Mouse (Mus musculus) ES-E14 (cell line): ENCODE measurements around the gene Bid. TPM values are rescaled to one million over a fixed set of nuclear protein-coding genes. Genes with fewer than 3 reads are reported as not detected.
"Not testable (repeated sequence)": the region's sequence is repeated elsewhere in the genome, so short reads cannot be mapped to it uniquely, and the experiment has no call there.

Source experiments
- DNase-seq: peaks from one replicate; pipeline ENCODE4 v3.0.0-alpha.2; 2013; ENCODE audit warnings: low read depth, low spot score
- H3K27ac ChIP-seq: 2 replicates; pipeline ENCODE4 v1.5.1; 2012; ENCODE audit warnings: low read depth, mild to moderate bottlenecking, low read length, moderate library complexity, mixed read lengths; ENCODE audit not compliant: poor library complexity, insufficient read depth, severe bottlenecking
- H3K36me3 ChIP-seq: 2 replicates; pipeline ENCODE4 v1.6.1; 2012; ENCODE audit warnings: mild to moderate bottlenecking, low read length, moderate library complexity, mixed read lengths; ENCODE audit not compliant: control insufficient read depth, poor library complexity, insufficient read depth, severe bottlenecking
- H3K4me1 ChIP-seq, 2 experiments: fragments of 150-350 bp in 1 of 2; sonication (generic) in 1 of 2; 2 replicates each; pipeline ENCODE4 v1.6.1; 2012; ENCODE audit warnings: low read length in 2 of 2, mild to moderate bottlenecking in 1 of 2, mixed read lengths in 1 of 2; ENCODE audit not compliant: control insufficient read depth in 2 of 2, insufficient read depth in 2 of 2, poor library complexity in 1 of 2
- H3K4me3 ChIP-seq, 2 experiments: fragments of 150-350 bp in 1 of 2; sonication (generic) in 1 of 2; 2 replicates each; pipeline ENCODE4 v1.5.1; 2012; ENCODE audit warnings: low read length in 2 of 2, low read depth in 1 of 2, mild to moderate bottlenecking in 1 of 2, mixed read lengths in 1 of 2; ENCODE audit not compliant: insufficient read depth in 1 of 2, poor library complexity in 1 of 2, severe bottlenecking in 1 of 2
- H3K9ac ChIP-seq: 2 replicates; pipeline ENCODE4 v1.6.1; 2012; ENCODE audit warnings: low read depth, mild to moderate bottlenecking, low read length, mixed read lengths; ENCODE audit not compliant: poor library complexity, insufficient read depth, severe bottlenecking
- H3K9me3 ChIP-seq: fragments of 150-350 bp; sonication (generic); 2 replicates; pipeline ENCODE4 v1.6.1; 2012; ENCODE audit warnings: low read depth, mild to moderate bottlenecking, low read length; ENCODE audit not compliant: control insufficient read depth, insufficient read depth
- CHD2 ChIP-seq: IDR thresholded peaks from 2 replicates; pipeline ENCODE4 v1.6.1; 2014; ENCODE audit warnings: mild to moderate bottlenecking, low read depth, low read length, inconsistent platforms
- HCFC1 ChIP-seq: IDR thresholded peaks from 2 replicates; pipeline ENCODE4 v1.6.1; 2012; ENCODE audit warnings: low read length, inconsistent platforms, borderline replicate concordance; ENCODE audit not compliant: insufficient read depth
- MAFK ChIP-seq: IDR thresholded peaks from 2 replicates; pipeline ENCODE4 v1.6.1; 2014; ENCODE audit warnings: mild to moderate bottlenecking, low read depth, low read length, inconsistent platforms; ENCODE audit not compliant: insufficient read depth
- ZC3H11A ChIP-seq: IDR thresholded peaks from 2 replicates; pipeline ENCODE4 v1.6.1; 2012; ENCODE audit warnings: low read depth, mild to moderate bottlenecking, inconsistent platforms, low read length, borderline replicate concordance
- ZNF384 ChIP-seq: IDR thresholded peaks from 2 replicates; pipeline ENCODE4 v1.6.1; 2012; ENCODE audit warnings: low read depth, low read length, inconsistent platforms
- in situ Hi-C, 2 experiments: fragments of 600-800 bp; cut with MboI; formaldehyde crosslinking; loops; one replicate each; pipeline ENCODE4 v1.15.1; 2025; ENCODE audit warnings: low sequenced_read_pairs in 2 of 2, inconsistent platforms in 1 of 2; ENCODE audit not compliant: unreplicated experiment in 2 of 2
- total RNA-seq: library from RNA; depleted of rRNA; stranded (reverse); fragments of 300-350 nt; gene quantifications from 2 replicates; pipeline ENCODE4 v1.2.3, GENCODE M21; 2012; rRNA removed

The Bid gene
- total RNA-seq, 1 experiment: 20.0 TPM

GRCm38 (mm10) chr6:120854413-120854812 is 62.2 kb downstream of the Bid start:
- Histone ChIP-seq H3K36me3 (peaks cover 5% of the 10 kb centered on the region), H3K4me3 (no peak overlapping the region), H3K27ac (no peak overlapping the region), H3K4me1 (peaks cover 0 to 6% of the 10 kb centered on the region in 2 experiments; a peak in 1 of 4 replicates), H3K9me3 (no peaks in the 10 kb centered on the region), H3K9ac (no peak overlapping the region)
- TF ChIP-seq ZNF384: no peak
- TF ChIP-seq CHD2: no peak
- no peak for TF ChIP-seq HCFC1
- TF ChIP-seq MAFK: no peak
- TF ChIP-seq ZC3H11A: no peak
- DNase-seq: no peak
- in situ Hi-C loops: no loop called here

- H3K9me3 ChIP-seq, in situ Hi-C loops, DNase-seq, H3K9ac ChIP-seq, H3K36me3 ChIP-seq, H3K4me1 ChIP-seq, H3K27ac ChIP-seq, H3K4me3 ChIP-seq: not testable (repeated sequence)
Measured at GRCm38 (mm10) chr6:120850720-120851119, 65.9 kb downstream of the Bid start.

Other genes with a start within 250 kb of the Bid start
- gene Slc25a18, start 143.3 kb downstream of the Bid start, total RNA-seq: 0.89 and 1.3 TPM in 2 replicates
- 92.0 and 126 TPM in 2 replicates for gene Atp6v1e1, start 94.1 kb downstream of the Bid start, total RNA-seq
- gene Bcl2l13, start 80.6 kb downstream of the Bid start, total RNA-seq: 19.5 and 22.5 TPM in 2 replicates
- 30.0 and 30.9 TPM in 2 replicates for gene Mical3, start 214.1 kb upstream of the Bid start, total RNA-seq